Mouse (Mus musculus) c-Kit-positive CD71-negative TER-119-negative erythroid progenitor cells, embryonic 14.5 days (primary cell): ENCODE measurements at regions not wholly inside any gene's neighbourhood (a gene's known extent, or its start where the extent isn't known, plus 50 kb on each side); places are given as distances from the start of the nearest gene placed in this dataset.
A peak's percentile ranks its signal among the peaks of the same experiment; 100 is the strongest.

ENCODE experiments used
- DNase-seq: peaks from one replicate; pipeline ENCODE4 v3.0.0-alpha.2; 2013; ENCODE audit warnings: low read depth

DNA sequence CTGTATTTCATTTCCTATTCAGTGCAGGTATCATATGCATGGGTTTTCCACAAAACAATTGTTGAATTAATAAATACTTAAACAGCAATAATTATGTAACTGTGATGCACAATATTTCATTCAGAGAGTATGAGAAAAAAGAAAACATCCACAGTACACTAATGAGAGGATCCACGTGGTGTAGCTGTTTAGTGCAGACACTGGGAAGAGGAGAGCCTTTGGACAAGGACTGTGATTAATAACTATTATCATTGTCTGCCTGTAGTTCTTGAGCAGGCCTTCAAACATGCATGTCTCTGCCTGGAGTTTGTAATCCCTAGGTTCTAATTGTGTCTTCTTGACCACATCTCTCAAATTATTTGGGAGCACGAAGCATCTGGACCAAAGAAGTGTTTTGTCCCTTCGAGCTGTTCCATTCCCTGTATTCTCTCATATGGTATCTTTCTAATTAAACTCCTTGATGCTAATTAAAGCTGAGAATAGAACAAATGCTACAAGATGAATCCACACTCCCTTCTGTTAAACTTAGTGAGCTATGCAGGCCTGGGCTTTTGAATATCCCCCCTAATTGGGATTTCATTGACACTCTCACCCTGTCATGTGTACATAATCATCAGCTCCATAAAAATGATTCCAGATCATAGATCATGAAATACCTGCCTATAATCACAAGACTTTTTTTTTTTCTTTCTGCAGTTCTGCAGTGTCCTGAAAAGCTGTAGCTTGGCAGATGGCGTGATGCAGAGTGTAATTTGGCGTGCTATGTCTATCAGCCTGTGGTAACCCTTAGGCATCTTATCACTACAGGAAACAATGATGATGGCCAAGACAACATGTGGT is 1208.9 kb upstream of the G6pd2 start:
- DNase-seq: no peak

DNA sequence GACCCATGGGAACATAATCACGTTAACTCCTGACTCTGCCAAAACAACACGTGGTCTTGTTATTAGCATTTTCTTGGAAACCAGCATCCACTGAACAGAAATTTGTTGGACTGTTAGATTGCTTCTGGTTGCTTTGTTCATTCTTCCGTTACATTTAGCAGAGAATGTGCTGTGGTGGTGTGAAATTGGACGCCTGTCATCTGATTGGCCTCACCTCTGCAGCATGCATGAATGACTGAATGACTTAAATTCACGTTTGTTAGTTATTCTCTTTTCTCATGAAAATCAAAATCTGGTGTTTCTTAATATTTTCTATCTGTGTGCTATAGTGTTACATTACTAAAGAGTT is 1208.3 kb upstream of the G6pd2 start:
- no peak for DNase-seq

DNA sequence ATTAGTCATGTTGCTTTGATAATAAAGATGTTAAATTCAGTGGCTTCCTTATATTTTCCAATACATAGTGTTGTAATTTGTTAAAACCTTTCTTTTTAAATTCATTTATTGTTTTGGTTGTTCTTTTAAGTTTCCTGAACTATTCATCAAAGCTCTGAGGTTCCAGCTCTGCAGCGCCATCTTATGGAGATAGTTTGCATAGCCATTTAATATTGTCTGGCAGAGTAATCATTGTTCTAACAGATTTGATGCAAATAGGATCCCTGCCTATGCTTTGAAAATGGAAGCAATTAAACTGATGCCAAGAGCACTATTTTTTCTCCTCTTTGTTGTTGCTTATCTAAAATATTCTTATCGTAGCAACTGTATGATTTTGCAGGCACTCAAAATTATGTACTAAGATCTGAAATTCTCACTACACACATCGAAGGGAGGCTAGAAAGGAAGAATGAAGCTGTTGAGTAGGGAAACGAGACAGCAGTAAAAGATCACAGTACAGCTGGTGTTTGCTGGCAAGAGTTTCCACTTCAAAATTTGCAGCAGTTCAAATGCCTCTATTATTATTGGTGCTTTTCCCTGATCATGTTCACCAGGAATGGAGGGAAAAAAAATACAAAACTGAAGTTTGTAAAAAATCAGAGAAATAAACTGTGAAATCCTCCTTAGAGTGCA is 1199.5 kb upstream of the G6pd2 start:
- peak; percentile 1 for DNase-seq
